Mouse (Mus musculus): ENCODE measurements at regions not wholly inside any gene's neighbourhood (a gene's known extent, or its start where the extent isn't known, plus 50 kb on each side); places are given as distances from the start of the nearest gene placed in this dataset.

DNA sequence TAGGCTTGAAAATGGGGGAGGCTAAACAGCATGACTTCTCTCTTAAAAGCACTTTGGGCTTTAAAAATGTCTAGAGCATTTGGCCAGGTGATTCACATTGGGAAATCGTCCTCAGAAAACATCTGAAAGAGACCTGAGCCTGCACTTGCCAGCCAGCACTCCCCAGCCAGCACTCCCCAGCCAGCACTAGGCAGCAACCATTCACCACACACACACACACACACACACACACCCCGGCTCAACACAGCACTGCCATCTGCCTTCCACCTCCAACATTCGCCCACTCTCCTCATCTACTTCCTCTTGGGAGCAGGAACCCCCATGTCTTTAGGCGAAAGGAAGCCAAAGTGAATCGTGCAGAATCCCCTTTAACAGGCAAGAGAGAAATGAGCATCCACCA is 85.4 kb downstream of the Atp23 start:
- peak; percentile 66 to 69 for DNase-seq (ENCODE audit: low spot score in 2 of 2)

DNA sequence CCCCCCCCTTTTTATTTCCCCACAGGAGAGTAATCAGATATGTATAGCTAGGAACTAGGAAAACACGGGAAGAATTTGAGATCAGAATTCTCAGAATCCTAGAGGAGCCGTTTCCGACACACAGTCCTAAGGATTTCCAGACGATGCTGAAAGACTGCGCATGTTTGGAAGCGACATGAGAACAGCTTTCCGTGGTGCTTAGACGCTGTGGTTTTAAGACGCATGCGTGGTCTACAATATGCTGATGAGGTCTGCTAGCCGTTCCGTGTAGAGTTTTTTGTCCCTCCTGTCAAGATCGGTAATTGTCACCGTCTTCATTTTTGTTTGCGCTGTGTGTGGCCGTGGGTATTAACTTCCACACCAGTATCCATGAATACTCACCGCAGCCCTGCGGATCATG is 86.2 kb downstream of the Atp23 start:
- no peak for DNase-seq (ENCODE audit: low spot score in 2 of 2)

- DNase-seq (ENCODE audit: low spot score in 2 of 2) = no peak
Observed at GRCm38 (mm10) chr10:126813051-126813593, 88.0 kb downstream of the Atp23 start.

GRCm38 (mm10) chr10:126812243-126812755 is 88.9 kb downstream of the Atp23 start:
- DNase-seq (ENCODE audit: low spot score in 2 of 2) = no peak

DNA sequence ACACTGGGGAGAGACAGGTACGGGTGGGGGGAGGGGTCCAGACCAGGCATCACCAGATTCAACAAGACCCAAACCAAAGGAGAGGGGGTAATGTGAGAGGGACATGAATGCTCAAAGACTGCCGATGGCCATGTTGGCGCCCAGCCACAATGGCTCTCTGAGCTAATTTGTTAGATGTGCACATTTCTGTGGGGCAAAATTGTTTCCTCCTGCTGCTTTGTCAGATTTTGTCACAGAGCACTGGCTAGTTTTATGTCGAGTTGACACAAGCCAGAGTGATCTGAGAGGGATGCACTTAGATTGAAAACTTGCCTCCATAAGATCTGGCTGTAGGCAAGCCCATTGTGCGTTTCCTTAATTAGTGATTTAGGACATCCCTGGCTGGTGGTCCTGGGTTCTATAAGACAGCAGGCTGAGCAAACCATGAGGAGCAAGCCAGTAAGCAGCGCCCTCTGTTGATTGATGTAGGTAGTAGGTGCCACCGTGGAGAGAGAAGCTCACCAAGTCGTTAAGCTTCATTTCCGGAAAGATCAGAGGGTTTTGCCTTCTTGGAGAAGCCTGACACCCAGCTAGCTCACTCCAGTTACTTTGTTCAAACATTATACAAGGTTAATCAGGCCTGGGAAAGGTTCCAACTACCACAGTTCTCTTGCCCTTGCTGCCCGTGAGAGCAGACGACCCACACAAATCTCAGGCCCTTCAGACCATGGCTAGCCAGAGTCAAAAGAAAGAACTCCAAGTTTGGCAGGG is 90.6 kb downstream of the Atp23 start:
- DNase-seq (ENCODE audit: low spot score in 2 of 2) = no peak

DNA sequence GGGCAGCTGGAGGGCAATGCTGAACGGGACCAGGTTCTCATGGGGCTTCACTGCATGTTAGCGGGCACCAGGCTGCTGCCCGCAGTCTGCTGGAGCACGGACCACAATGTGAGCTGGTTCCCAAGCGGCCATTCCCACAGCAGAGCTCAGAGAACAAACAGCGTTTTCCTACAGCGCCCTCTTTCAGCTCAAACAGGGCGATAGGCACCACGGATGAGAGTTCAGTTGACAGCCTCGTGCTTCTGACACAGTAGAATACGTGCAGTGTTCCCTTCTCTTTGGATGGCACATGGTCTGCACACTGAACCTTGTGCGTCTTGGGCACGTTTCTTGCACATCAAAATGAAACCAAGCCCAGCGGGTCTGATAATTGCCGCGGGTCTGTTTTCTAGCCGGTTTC is 91.6 kb downstream of the Atp23 start:
- peak in 1 of 2 experiments; percentile 28 for DNase-seq (ENCODE audit: low spot score in 2 of 2)

- DNase-seq (ENCODE audit: low spot score in 2 of 2) = no peak
Observed at GRCm38 (mm10) chr10:126806881-126807280, 94.3 kb downstream of the Atp23 start.

GRCm38 (mm10) chr10:126802732-126803131 is 98.4 kb downstream of the Atp23 start:
- DNase-seq (ENCODE audit: low spot score in 2 of 2) = no peak

- no peak for DNase-seq (ENCODE audit: low spot score in 2 of 2)
Observed at GRCm38 (mm10) chr10:126799393-126799792, 101.8 kb downstream of the Atp23 start.

DNA sequence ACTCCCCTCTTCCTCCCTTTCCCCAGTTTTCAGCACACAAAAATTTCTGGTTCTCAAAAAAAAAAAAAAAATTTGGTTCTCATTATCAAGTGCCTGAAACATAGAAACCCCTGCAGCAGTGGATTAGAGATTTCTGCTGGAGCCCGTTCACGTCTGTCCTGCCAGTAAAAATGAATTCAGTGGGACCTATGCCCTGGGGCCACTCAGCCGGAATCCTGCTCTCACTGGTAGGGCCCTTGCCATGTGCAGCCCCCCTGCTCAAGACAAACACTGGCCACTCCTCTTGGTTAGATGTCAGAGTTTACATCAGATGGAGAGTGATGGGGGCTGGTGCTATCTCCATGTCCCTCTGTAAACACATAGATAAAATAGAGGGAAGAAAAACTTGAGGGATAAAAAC is 108.0 kb downstream of the Atp23 start:
- no peak for DNase-seq (ENCODE audit: low spot score in 2 of 2)

DNA sequence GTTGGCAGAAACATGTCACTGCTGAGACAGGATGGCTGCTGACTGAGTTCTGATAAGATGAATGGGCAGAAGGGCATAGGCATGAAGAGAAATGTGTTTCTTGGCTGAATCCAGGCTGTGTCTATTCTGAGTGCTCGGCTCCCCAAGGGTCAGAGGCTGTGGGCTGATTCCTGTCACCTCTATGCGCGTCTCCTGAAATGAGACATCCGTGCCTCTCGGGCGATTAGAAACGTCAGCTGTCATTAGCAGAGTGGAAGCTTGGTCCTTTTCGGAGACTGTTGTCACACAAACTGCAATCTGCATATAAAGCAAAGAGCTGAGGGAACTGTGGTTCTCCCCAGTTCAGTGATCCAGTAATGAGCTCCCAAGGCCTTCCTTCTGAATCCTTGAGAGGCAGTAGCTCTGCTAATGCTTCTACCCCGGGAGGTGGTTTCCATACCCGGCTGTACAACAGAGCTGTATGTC is 108.8 kb downstream of the Atp23 start:
- DNase-seq (ENCODE audit: low spot score in 2 of 2) = no peak

GRCm38 (mm10) chr10:126788277-126788676 is 112.9 kb downstream of the Atp23 start:
- no peak for DNase-seq (ENCODE audit: low spot score in 2 of 2)

DNA sequence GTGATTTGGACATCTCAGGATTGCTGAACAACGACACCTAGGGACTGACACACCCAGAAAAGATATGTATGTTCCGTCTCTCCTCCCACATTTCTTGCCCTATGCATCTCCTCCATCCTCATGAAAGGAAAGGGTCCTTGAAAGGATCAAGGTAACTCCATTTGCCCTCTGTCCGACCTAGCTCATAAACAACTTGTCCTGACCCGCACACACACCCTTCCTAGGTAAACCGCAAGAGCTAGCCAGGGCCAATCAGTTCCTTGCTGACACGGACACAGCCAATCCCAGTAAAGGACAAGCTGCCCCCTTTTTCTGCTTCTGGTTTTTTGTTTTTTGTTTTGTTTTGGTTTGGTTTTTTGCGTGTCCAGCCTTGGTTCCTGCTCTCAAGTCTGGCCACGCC is 118.0 kb downstream of the Atp23 start:
- DNase-seq (ENCODE audit: low spot score in 2 of 2) = no peak

DNA sequence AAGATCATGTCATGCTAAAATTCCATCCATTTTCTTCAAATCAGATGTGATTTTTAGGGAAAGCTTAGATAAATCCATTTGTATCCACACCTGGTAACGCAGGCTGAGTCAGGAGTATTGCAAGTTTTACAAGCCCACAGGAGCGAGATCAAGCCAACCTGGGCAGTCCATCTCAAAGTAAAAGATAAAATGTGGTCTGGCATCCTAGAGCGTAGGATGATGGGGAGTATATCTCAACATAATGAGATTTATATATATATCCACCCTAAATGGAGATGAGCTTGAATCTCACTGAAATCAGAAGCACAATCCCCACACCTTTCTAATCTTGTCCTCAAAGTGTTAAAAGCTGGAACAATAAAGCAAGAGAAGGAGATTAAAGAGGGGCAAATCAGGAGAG is 124.6 kb downstream of the Atp23 start:
- no peak for DNase-seq (ENCODE audit: low spot score in 2 of 2)

DNA sequence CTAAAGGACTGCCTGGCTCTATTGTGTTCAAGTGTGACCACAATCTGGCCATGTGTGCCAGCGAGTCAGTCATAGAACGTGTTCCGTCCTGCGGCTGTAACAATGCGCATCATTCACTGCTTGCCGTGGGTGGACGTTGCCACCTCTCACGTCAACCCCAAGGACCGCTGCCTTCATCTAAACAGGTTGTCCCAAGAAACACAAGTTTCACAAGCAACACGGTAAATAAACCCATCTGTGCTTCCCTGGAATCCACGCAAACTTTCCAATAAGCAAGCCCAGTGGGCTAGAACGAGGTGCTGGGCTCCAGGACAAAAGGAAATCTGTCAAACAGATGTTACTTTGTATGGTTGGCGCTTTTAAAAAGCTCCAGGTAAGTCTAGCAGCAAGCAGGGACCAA is 125.2 kb downstream of the Atp23 start:
- DNase-seq (ENCODE audit: low spot score in 2 of 2) = no peak

DNA sequence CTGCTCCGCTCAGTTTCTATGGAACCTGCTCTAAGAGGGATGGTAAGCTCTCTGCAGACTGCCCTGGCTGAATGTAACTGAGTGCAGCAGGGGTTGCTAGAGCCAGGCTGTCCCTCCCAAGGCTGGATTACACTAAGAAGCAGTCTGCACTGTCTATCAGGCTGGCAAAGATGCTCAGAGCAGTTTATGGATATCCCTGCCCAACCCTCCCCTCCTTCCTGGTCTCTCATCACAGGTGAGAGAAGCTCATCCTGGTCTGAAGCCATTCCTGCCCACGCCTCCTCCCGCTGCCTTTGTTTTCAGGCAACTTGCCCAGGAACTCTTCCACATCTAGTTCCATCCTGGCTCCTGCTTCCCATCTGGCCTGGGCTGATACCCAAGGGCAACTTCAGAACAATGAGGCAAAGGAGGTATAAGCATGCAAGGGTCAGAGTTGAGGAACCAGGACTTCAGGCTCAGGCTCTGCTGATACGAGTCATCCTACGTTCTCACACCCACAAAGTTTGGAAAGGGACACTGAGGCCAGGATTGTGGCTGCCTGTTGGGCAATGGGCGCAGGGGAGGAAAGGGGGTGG is 130.6 kb downstream of the Atp23 start:
- no peak for DNase-seq (ENCODE audit: low spot score in 2 of 2)

GRCm38 (mm10) chr10:126765648-126766047 is 135.5 kb downstream of the Atp23 start:
- DNase-seq (ENCODE audit: low spot score in 2 of 2) = no peak

DNA sequence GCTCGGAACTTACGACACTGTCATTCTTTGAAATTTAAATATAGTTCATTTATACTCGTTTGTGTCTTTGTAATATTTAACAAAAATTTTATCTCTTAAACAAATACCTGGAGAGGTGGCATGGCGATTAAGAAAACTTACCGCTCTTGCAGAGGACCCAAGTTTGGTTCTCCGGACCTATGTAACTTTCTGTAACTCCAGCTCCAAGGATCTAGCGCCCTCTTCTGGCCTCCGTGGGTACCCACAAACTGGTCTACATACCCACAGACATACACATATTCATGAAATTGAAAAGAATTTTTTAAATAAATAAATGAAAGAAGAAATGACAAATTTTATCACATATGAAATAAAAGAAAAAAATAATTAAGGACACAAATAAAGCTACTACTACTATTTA is 136.4 kb downstream of the Atp23 start:
- no peak for DNase-seq (ENCODE audit: low spot score in 2 of 2)

DNA sequence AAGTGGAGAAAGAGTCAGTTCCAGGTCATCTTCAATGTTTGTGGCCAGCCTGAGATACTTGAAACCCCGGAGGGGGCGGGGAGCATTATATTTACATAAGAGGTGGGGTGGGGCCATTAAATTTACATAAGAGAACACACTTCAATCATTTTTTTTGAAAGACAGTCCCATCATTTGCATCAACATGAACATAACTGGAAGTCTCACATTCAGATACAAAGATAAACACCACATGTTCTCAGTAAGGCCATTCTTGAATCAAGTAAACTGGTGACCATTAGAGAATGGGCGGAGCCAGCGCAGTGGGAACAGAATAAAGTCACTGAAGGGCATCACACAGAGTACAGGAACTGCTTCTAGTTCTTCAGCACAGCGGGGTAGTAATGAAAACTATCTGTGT is 137.2 kb downstream of the Atp23 start:
- no peak for DNase-seq (ENCODE audit: low spot score in 2 of 2)

GRCm38 (mm10) chr10:126758682-126759081 is 142.5 kb downstream of the Atp23 start:
- no peak for DNase-seq (ENCODE audit: low spot score in 2 of 2)

GRCm38 (mm10) chr10:126753201-126753600 is 148.0 kb downstream of the Atp23 start:
- DNase-seq (ENCODE audit: low spot score in 2 of 2) = no peak

- peak; percentile 32 to 35 for DNase-seq (ENCODE audit: low spot score in 2 of 2)
Observed at GRCm38 (mm10) chr10:126752699-126753098, 148.5 kb downstream of the Atp23 start.

Data from right cerebral cortex, postnatal 36 days (tissue).